Mouse (Mus musculus): Measurements from ENCODE around the gene Gmeb1. TPM values are rescaled to one million over a fixed set of nuclear protein-coding genes. Genes with fewer than 3 reads are reported as not detected.

Gene Gmeb1
- polyA plus RNA-seq, 1 experiment, result 19.6 TPM

DNA sequence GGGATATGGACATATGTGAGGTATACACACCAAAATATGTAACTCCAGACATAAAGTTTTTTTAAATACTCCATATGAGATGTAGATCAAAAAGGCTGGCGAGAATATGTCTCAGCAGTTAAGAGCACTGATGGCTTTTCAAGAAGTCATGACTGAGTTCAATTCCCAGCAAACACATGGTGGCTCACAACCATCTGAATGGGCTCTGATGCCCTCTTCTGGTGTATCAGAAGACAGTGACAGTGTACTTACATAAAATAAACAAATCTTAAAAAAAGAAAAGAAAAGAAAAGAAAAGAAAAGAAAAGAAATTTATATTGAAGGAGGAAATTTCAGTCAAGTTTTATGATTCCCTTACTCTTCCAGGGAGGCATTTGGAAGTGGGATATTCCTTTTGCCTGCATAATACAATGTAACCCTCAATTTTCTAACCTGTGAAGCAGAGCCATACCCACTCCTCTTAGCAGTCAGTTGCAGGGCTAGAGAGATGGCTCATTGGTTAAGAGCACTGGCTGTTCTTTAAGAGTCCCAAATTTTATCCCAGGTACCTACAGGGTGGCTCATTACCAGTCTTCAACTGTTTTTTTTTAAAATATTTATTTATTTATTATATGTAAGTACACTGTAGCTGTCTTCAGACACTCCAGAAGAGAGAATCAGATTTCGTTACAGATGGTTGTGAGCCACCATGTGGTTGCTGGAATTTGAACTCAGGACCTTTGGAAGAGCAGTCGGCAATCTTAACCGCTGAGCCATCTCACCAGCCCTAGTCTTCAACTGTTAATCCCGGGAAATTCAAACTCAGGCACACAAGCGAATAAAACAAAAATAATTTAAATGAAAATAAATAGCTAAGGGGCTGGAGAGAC lies 7.7 kb upstream of the Gmeb1 start:
- Histone ChIP-seq H3K4me1 (ENCODE audit: control insufficient read depth, insufficient read depth, low read length) (no peaks in the 10 kb centered on the region; the same call in 1 of the 2 replicates), H3K4me3 (replicated peaks; ENCODE audit: control insufficient read depth, low read depth, low read length) (no peak overlapping the region), H3K27ac (ENCODE audit: control insufficient read depth, insufficient read depth, low read depth, low read length, poor library complexity) (peak overlapping the region; percentile 73; the same call in 1 of the 2 replicates)
- no peak for TF ChIP-seq POLR2A (IDR thresholded peaks at IDR 0.05; ENCODE audit: borderline replicate concordance, control insufficient read depth, low read depth, low read length)
- no peak for TF ChIP-seq CTCF (IDR thresholded peaks at IDR 0.05; ENCODE audit: control insufficient read depth, insufficient read depth, low read length)
- 5% methylated on average over 6 of the region's 6 CpGs for WGBS

DNA sequence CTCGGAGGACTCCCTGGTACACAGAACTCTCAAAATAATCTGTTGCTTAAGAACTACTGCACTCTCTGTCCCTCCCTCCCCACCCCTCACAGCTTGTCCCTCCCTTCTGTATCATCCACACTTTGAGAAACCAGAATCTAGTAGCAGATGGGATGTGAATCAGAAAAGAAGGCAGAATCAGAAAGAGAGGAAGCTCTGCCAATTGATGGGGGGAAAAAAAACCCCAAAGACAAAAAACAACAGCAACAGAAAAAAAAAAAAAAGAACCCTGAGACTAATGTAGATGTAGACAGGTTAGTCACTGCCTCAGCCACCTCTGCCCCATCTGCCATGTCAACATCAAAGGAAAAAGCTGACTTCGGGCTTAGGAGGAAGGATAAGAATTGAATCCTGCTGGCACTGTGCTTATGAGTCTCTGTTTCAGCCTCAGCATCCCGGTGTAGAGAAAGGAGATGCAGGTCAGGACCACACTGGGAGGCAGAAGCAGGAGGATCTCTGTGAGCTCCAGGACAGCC lies 5.5 kb upstream of the Gmeb1 start:
- WGBS, result 85% methylated on average over 3 of the region's 3 CpGs
- TF ChIP-seq CTCF (IDR thresholded peaks at IDR 0.05; ENCODE audit: control insufficient read depth, insufficient read depth, low read length) (no peak), POLR2A (IDR thresholded peaks at IDR 0.05; ENCODE audit: borderline replicate concordance, control insufficient read depth, low read depth, low read length) (no peak)
- Histone ChIP-seq H3K4me1 (ENCODE audit: control insufficient read depth, insufficient read depth, low read length) (peaks cover 1% of the 10 kb centered on the region; the same call in 1 of the 2 replicates), H3K27ac (ENCODE audit: control insufficient read depth, insufficient read depth, low read depth, low read length, poor library complexity) (no peak overlapping the region), H3K4me3 (replicated peaks; ENCODE audit: control insufficient read depth, low read depth, low read length) (no peak overlapping the region)

DNA sequence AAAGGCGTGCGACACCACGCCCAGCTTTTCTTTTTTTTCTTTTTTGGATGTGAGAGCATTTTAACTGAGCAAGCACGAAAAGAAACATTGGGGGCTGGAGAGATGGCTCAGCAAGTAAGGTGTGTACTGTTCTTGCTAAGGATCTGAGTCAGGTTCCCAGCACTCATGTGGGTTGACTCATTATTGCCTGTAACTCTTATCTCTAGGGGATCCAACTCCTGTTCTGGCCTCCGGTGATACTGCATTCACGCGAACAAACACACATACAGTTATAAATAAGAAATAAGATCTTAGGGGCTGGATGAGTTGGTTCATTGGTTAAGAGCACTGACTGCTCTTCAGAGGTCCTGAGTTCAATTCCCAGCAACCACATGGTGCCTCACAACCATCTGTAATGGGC lies 1.9 kb upstream of the Gmeb1 start:
- H3K27ac ChIP-seq (ENCODE audit: control insufficient read depth, insufficient read depth, low read depth, low read length, poor library complexity), result no peak overlapping the region
- no peak for TF ChIP-seq POLR2A (IDR thresholded peaks at IDR 0.05; ENCODE audit: borderline replicate concordance, control insufficient read depth, low read depth, low read length)
- no peak for TF ChIP-seq CTCF (IDR thresholded peaks at IDR 0.05; ENCODE audit: control insufficient read depth, insufficient read depth, low read length)
- no peak overlapping the region for H3K4me3 ChIP-seq (replicated peaks; ENCODE audit: control insufficient read depth, low read depth, low read length)
- H3K4me1 ChIP-seq (ENCODE audit: control insufficient read depth, insufficient read depth, low read length), result peaks cover 1% of the 10 kb centered on the region; the same call in 1 of the 2 replicates
- 83% methylated on average over 7 of the region's 7 CpGs for WGBS

DNA sequence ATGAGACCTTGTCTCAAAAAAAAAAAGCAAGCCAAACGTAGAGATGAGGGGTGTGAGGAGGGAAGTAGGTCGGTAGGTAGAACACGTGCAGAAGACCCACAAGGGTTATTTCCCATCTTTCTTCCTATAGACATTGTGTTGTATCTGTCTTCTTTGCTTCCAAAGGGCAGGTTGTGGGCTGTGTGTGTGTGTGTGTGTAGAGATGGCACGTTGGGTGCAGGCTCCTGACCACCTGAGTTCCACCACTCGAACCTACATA lies 885 bp upstream of the Gmeb1 start:
- 25% methylated on average over 5 of the region's 5 CpGs for WGBS
- peak overlapping the region; percentile 15 for H3K4me3 ChIP-seq (replicated peaks; ENCODE audit: control insufficient read depth, low read depth, low read length)
- H3K27ac ChIP-seq (ENCODE audit: control insufficient read depth, insufficient read depth, low read depth, low read length, poor library complexity), result no peak overlapping the region; the same call in 1 of the 2 replicates
- peaks cover 1% of the 10 kb centered on the region; the same call in 1 of the 2 replicates for H3K4me1 ChIP-seq (ENCODE audit: control insufficient read depth, insufficient read depth, low read length)
- TF ChIP-seq CTCF (IDR thresholded peaks at IDR 0.05; ENCODE audit: control insufficient read depth, insufficient read depth, low read length) (no peak), POLR2A (IDR thresholded peaks at IDR 0.05; ENCODE audit: borderline replicate concordance, control insufficient read depth, low read depth, low read length) (no peak)

DNA sequence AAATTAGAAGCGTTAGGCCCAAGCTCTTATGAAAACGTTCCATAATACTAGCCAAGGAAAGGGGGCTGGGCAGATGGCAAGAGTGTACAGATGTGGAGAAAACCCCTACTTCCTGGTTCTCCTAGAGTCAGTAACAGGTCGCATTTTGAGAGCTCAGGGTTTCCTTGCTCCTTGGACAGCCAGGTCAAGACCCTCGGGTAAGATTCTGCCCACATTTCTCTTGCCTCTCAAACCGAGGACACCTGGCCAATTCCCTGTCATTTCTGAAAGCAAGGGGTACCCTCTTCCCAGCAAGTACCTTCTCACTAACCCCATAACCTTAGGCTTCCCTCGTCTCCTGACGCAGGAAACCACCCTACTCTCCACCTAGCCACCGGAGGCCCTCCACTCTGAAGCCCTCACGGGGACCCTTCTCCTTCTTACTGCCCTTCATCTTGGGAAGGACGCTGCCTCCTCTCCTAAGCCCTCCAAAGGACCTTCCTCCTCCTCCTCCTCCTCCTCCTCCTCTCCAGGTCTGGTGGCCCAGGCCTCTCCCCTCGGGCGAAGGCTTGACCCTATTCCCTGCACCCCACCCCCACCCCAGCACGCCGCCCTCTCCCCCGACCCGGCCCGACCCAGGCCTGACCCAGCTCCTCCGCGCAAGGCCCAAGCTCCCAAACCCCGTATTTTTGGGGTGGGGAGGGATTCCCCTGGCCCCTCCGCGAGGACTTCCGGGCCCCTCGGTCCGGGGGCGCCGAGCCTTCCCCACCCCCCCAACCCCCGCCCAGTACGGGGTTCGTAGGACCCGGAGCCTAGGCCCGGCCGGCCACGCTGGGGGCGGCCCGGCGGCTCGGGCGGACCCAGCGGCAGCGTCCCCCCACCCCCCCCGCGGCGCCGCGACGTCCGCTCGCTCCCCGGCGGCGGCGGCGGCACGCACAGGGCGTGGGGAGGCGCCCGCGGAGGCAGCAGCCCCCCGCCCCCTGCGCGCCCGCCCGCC lies 710 bp downstream of the Gmeb1 start:
- TF ChIP-seq POLR2A (IDR thresholded peaks at IDR 0.05; ENCODE audit: borderline replicate concordance, control insufficient read depth, low read depth, low read length) (no peak), CTCF (IDR thresholded peaks at IDR 0.05; ENCODE audit: control insufficient read depth, insufficient read depth, low read length) (no peak)
- Histone ChIP-seq H3K4me3 (replicated peaks; ENCODE audit: control insufficient read depth, low read depth, low read length) (peak overlapping the region; percentile 88), H3K27ac (ENCODE audit: control insufficient read depth, insufficient read depth, low read depth, low read length, poor library complexity) (peak overlapping the region; percentile 85), H3K4me1 (ENCODE audit: control insufficient read depth, insufficient read depth, low read length) (peaks cover 1% of the 10 kb centered on the region; the same call in 1 of the 2 replicates)
- 7% methylated on average over 57 of the region's 64 CpGs for WGBS

DNA sequence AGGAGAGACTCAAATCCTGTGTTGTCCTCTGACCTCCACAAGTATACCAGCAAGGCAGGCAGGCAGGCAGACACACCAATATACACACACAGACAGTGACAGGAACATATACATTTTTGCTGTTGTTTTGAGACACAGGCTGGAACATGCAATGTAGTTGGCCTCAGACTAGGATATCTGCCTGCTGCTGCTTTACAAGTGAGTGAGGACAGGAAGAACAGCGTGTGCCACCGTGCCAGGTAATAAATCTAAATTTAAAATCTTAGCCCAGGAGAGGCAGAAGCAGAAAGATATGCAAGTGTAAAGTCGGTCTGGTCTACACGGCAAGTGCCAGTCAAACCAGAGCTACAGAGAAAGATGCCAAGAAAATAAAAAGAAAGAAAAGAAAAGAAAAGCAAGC lies 2.2 kb downstream of the Gmeb1 start:
- peaks cover 1% of the 10 kb centered on the region; the same call in 1 of the 2 replicates for H3K4me1 ChIP-seq (ENCODE audit: control insufficient read depth, insufficient read depth, low read length)
- 22% methylated on average over 4 of the region's 4 CpGs for WGBS
- no peak overlapping the region for H3K4me3 ChIP-seq (replicated peaks; ENCODE audit: control insufficient read depth, low read depth, low read length)
- H3K27ac ChIP-seq (ENCODE audit: control insufficient read depth, insufficient read depth, low read depth, low read length, poor library complexity), result no peak overlapping the region
- no peak for TF ChIP-seq CTCF (IDR thresholded peaks at IDR 0.05; ENCODE audit: control insufficient read depth, insufficient read depth, low read length)
- TF ChIP-seq POLR2A (IDR thresholded peaks at IDR 0.05; ENCODE audit: borderline replicate concordance, control insufficient read depth, low read depth, low read length), result no peak

DNA sequence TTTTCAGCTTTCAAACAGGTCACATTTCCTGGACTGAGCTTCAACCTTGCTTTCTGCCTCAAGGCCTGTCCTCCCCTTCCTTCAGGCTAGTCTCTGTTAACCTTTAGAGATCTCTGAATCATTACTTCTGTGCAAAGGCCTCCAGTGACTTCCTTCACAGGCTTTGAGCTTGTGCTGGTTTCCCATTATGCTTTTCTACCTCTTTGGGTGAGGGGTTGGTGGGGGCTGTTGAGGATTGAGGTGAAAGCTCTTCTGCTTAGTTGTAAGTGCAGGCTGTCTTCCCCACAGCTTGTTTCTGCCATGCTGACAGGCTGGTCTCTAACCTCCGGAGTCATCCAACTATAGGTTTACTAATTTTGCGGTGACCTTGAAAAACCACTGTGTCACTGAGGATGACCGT lies 5.0 kb downstream of the Gmeb1 start:
- H3K4me1 ChIP-seq (ENCODE audit: control insufficient read depth, insufficient read depth, low read length), result no peaks in the 10 kb centered on the region; the same call in 1 of the 2 replicates
- H3K27ac ChIP-seq (ENCODE audit: control insufficient read depth, insufficient read depth, low read depth, low read length, poor library complexity), result no peak overlapping the region
- 90% methylated on average over 3 of the region's 3 CpGs for WGBS
- TF ChIP-seq CTCF (IDR thresholded peaks at IDR 0.05; ENCODE audit: control insufficient read depth, insufficient read depth, low read length), result no peak
- TF ChIP-seq POLR2A (IDR thresholded peaks at IDR 0.05; ENCODE audit: borderline replicate concordance, control insufficient read depth, low read depth, low read length), result no peak
- H3K4me3 ChIP-seq (replicated peaks; ENCODE audit: control insufficient read depth, low read depth, low read length), result no peak overlapping the region

DNA sequence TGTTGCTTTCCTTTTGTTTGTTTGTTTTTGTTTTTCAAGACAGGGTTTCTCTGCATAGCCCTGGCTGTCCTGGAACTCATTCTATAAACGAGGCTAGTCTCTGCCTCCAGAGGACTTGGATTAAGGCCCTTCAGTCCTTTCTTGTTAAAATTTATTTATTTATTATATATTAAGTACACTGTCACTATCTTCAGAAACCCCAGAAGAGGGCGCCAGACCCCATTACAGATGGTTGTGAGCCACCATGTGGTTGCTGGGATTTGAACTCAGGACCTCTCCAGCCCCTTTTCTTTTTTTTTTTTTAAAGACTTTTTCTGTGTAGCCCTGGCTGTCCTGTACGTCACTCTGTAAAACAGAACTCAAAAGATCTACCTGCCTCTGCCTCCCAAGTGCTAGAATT lies 6.4 kb downstream of the Gmeb1 start:
- TF ChIP-seq CTCF (IDR thresholded peaks at IDR 0.05; ENCODE audit: control insufficient read depth, insufficient read depth, low read length) (no peak), POLR2A (IDR thresholded peaks at IDR 0.05; ENCODE audit: borderline replicate concordance, control insufficient read depth, low read depth, low read length) (no peak)
- H3K4me3 ChIP-seq (replicated peaks; ENCODE audit: control insufficient read depth, low read depth, low read length), result no peak overlapping the region
- H3K4me1 ChIP-seq (ENCODE audit: control insufficient read depth, insufficient read depth, low read length), result no peaks in the 10 kb centered on the region; the same call in 1 of the 2 replicates
- H3K27ac ChIP-seq (ENCODE audit: control insufficient read depth, insufficient read depth, low read depth, low read length, poor library complexity), result no peak overlapping the region
- 80% methylated on average over 3 of the region's 3 CpGs for WGBS

Data from bone marrow, adult 2 months (tissue).